Comparison of ENCODE assay signal across 9 mouse cellular contexts in the genomic region with DNA sequence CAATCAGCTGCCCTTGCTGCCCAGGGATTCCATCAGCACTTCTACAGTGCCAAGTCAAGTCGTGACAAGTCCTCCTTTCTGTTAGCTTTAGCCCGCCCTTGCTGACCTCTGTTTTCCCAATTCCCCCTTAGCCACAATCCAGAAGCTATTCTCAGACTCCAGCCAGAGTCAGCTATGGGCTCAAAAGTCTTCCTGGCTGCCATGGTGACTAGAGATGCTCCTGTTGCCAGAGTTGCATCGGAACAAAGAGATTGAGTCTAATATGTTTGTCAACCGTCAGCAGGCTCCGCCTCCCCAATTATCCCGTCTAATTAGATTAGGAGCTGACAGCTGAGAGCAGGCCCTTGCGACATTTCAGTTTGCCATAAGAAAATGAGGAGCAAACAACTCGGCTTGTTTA.
A peak's percentile ranks its signal among the peaks of the same experiment; 100 is the strongest.
DNase-seq lines count a peak whose midpoint lies in the region; ATAC-seq lines count a peak whose summit lies in the region.
"Had no signal": no experiment of that assay in that cellular context is flagged by ENCODE, and none has a peak within 500 bp of the region (broad histone marks: within the 10 kb centered on the region; RNA-seq: fewer than 3 reads in every experiment).

No protein-coding gene starts in this region.

- H3K9ac ChIP-seq in neural tube, embryonic 12.5 days = no peak overlapping the region
- H3K9ac ChIP-seq in forebrain, embryonic 13.5 days = no peak overlapping the region
- H3K9ac ChIP-seq: embryonic facial prominence, embryonic 15.5 days had no signal

- DNase-seq in neural tube, embryonic 10.5 days (ENCODE audit: extremely low spot score, low spot score) = no peak
- DNase-seq in mesoderm, embryonic 11.5 days (ENCODE audit: low read depth, low spot score) = peak; percentile 31
- no peak for DNase-seq in adrenal gland, postnatal 14 days
- no peak for DNase-seq in urinary bladder, postnatal 25 days (ENCODE audit: low spot score)
- DNase-seq in left cerebral cortex, adult 8-10 months (ENCODE audit: low spot score in 2 of 2) = no peak
- DNase-seq: heart, postnatal 4 days had no signal

- H3K27me3 ChIP-seq in neural tube, embryonic 12.5 days (replicated peaks) = peaks cover 18% of the 10 kb centered on the region
- H3K27me3 ChIP-seq in forebrain, embryonic 13.5 days = peaks cover 44% of the 10 kb centered on the region
- H3K27me3 ChIP-seq: embryonic facial prominence, embryonic 15.5 days had no signal

- H3K4me3 ChIP-seq in neural tube, embryonic 12.5 days = no peak overlapping the region
- no peak overlapping the region for H3K4me3 ChIP-seq in forebrain, embryonic 13.5 days
- H3K4me3 ChIP-seq: embryonic facial prominence, embryonic 15.5 days had no signal

- H3K27ac ChIP-seq in neural tube, embryonic 12.5 days = no peak overlapping the region
- 0 out of 2 replicates have a peak overlapping the region, but pooled peaks have one; percentile 49 for H3K27ac ChIP-seq in forebrain, embryonic 13.5 days
- H3K27ac ChIP-seq: embryonic facial prominence, embryonic 15.5 days had no signal

- ATAC-seq in neural tube, embryonic 12.5 days (ENCODE audit: low FRiP score, low read depth) = 0 out of 2 replicates have a peak, but pooled peaks have one; percentile 37
- peak; percentile 71 for ATAC-seq in forebrain, embryonic 13.5 days

- 31% methylated on average over 8 of the region's 8 CpGs for WGBS in neural tube, embryonic 12.5 days
- 11% methylated on average over 8 of the region's 8 CpGs for WGBS in forebrain, embryonic 13.5 days

- H3K36me3 ChIP-seq in neural tube, embryonic 12.5 days = no peaks in the 10 kb centered on the region
- no peaks in the 10 kb centered on the region for H3K36me3 ChIP-seq in forebrain, embryonic 13.5 days (ENCODE audit: poor library complexity, severe bottlenecking)
- H3K36me3 ChIP-seq: embryonic facial prominence, embryonic 15.5 days had no signal

- H3K9me3 ChIP-seq in neural tube, embryonic 12.5 days = no peaks in the 10 kb centered on the region
- no peaks in the 10 kb centered on the region for H3K9me3 ChIP-seq in forebrain, embryonic 13.5 days (replicated peaks)
- H3K9me3 ChIP-seq: embryonic facial prominence, embryonic 15.5 days had no signal

- 0 out of 2 replicates have a peak, but pooled peaks cover 5% of the 10 kb centered on the region for H3K4me1 ChIP-seq in neural tube, embryonic 12.5 days
- H3K4me1 ChIP-seq in forebrain, embryonic 13.5 days = peaks cover 14% of the 10 kb centered on the region

- H3K4me2 ChIP-seq in neural tube, embryonic 12.5 days (replicated peaks) = no peak overlapping the region
- H3K4me2 ChIP-seq in forebrain, embryonic 13.5 days = 0 out of 2 replicates have a peak overlapping the region, but pooled peaks have one; percentile 21
- H3K4me2 ChIP-seq: embryonic facial prominence, embryonic 15.5 days had no signal
